Mouse (Mus musculus): Measurements from ENCODE around the gene Pmp22. TPM values are rescaled to one million over a fixed set of nuclear protein-coding genes. Genes with fewer than 3 reads are reported as not detected.

Pmp22 gene
- polyA plus RNA-seq, 1 experiment = 0.05 TPM

GRCm38 (mm10) chr11:63103256-63103655 is 25.5 kb upstream of the Pmp22 start:
- H3K36me3 ChIP-seq (ENCODE audit: control insufficient read depth) = no peaks in the 10 kb centered on the region
- no peaks in the 10 kb centered on the region for H3K9me3 ChIP-seq (ENCODE audit: control insufficient read depth, low read length)
- H3K27me3 ChIP-seq (ENCODE audit: control insufficient read depth) = no peaks in the 10 kb centered on the region
- TF ChIP-seq TAL1 (IDR thresholded peaks at IDR 0.05; ENCODE audit: low read length) (no peak), GATA1 (IDR thresholded peaks at IDR 0.05; ENCODE audit: low read length) (no peak)
- H3K4me1 ChIP-seq (ENCODE audit: control insufficient read depth) = no peaks in the 10 kb centered on the region
- no peak overlapping the region for H3K4me3 ChIP-seq (replicated peaks)

GRCm38 (mm10) chr11:63104026-63104425 is 24.8 kb upstream of the Pmp22 start:
- H3K36me3 ChIP-seq (ENCODE audit: control insufficient read depth) = no peaks in the 10 kb centered on the region
- no peaks in the 10 kb centered on the region for H3K9me3 ChIP-seq (ENCODE audit: control insufficient read depth, low read length)
- TF ChIP-seq TAL1 (IDR thresholded peaks at IDR 0.05; ENCODE audit: low read length) = no peak
- TF ChIP-seq GATA1 (IDR thresholded peaks at IDR 0.05; ENCODE audit: low read length) = no peak
- no peaks in the 10 kb centered on the region for H3K27me3 ChIP-seq (ENCODE audit: control insufficient read depth)
- H3K4me1 ChIP-seq (ENCODE audit: control insufficient read depth) = no peaks in the 10 kb centered on the region
- H3K4me3 ChIP-seq (replicated peaks) = no peak overlapping the region

- H3K9me3 ChIP-seq (ENCODE audit: control insufficient read depth, low read length) = no peaks in the 10 kb centered on the region
- no peak overlapping the region for H3K4me3 ChIP-seq (replicated peaks)
- H3K4me1 ChIP-seq (ENCODE audit: control insufficient read depth) = no peaks in the 10 kb centered on the region
- no peaks in the 10 kb centered on the region for H3K36me3 ChIP-seq (ENCODE audit: control insufficient read depth)
- H3K27me3 ChIP-seq (ENCODE audit: control insufficient read depth) = no peaks in the 10 kb centered on the region
- no peak for TF ChIP-seq TAL1 (IDR thresholded peaks at IDR 0.05; ENCODE audit: low read length)
- TF ChIP-seq GATA1 (IDR thresholded peaks at IDR 0.05; ENCODE audit: low read length) = no peak
Observed at GRCm38 (mm10) chr11:63109230-63109775, 19.5 kb upstream of the Pmp22 start.

GRCm38 (mm10) chr11:63110329-63110728 is 18.5 kb upstream of the Pmp22 start:
- no peak overlapping the region for H3K4me3 ChIP-seq (replicated peaks)
- H3K27me3 ChIP-seq (ENCODE audit: control insufficient read depth) = no peaks in the 10 kb centered on the region
- H3K36me3 ChIP-seq (ENCODE audit: control insufficient read depth) = no peaks in the 10 kb centered on the region
- no peaks in the 10 kb centered on the region for H3K4me1 ChIP-seq (ENCODE audit: control insufficient read depth)
- H3K9me3 ChIP-seq (ENCODE audit: control insufficient read depth, low read length) = no peaks in the 10 kb centered on the region
- TF ChIP-seq TAL1 (IDR thresholded peaks at IDR 0.05; ENCODE audit: low read length) (no peak), GATA1 (IDR thresholded peaks at IDR 0.05; ENCODE audit: low read length) (no peak)

- no peaks in the 10 kb centered on the region for H3K4me1 ChIP-seq (ENCODE audit: control insufficient read depth)
- no peaks in the 10 kb centered on the region for H3K27me3 ChIP-seq (ENCODE audit: control insufficient read depth)
- H3K4me3 ChIP-seq (replicated peaks) = no peak overlapping the region
- no peak for TF ChIP-seq GATA1 (IDR thresholded peaks at IDR 0.05; ENCODE audit: low read length)
- TF ChIP-seq TAL1 (IDR thresholded peaks at IDR 0.05; ENCODE audit: low read length) = no peak
- no peaks in the 10 kb centered on the region for H3K36me3 ChIP-seq (ENCODE audit: control insufficient read depth)
- no peaks in the 10 kb centered on the region for H3K9me3 ChIP-seq (ENCODE audit: control insufficient read depth, low read length)
Observed at GRCm38 (mm10) chr11:63114807-63115641, 13.8 kb upstream of the Pmp22 start.

- H3K4me3 ChIP-seq (replicated peaks) = no peak overlapping the region
- no peaks in the 10 kb centered on the region for H3K9me3 ChIP-seq (ENCODE audit: control insufficient read depth, low read length)
- H3K27me3 ChIP-seq (ENCODE audit: control insufficient read depth) = no peaks in the 10 kb centered on the region
- TF ChIP-seq GATA1 (IDR thresholded peaks at IDR 0.05; ENCODE audit: low read length) (no peak), TAL1 (IDR thresholded peaks at IDR 0.05; ENCODE audit: low read length) (no peak)
- H3K36me3 ChIP-seq (ENCODE audit: control insufficient read depth) = no peaks in the 10 kb centered on the region
- H3K4me1 ChIP-seq (ENCODE audit: control insufficient read depth) = no peaks in the 10 kb centered on the region
Observed at GRCm38 (mm10) chr11:63116652-63117051, 12.1 kb upstream of the Pmp22 start.

- H3K36me3 ChIP-seq (ENCODE audit: control insufficient read depth) = no peaks in the 10 kb centered on the region
- no peak overlapping the region for H3K4me3 ChIP-seq (replicated peaks)
- no peak for TF ChIP-seq GATA1 (IDR thresholded peaks at IDR 0.05; ENCODE audit: low read length)
- no peak for TF ChIP-seq TAL1 (IDR thresholded peaks at IDR 0.05; ENCODE audit: low read length)
- H3K4me1 ChIP-seq (ENCODE audit: control insufficient read depth) = no peaks in the 10 kb centered on the region
- no peaks in the 10 kb centered on the region for H3K9me3 ChIP-seq (ENCODE audit: control insufficient read depth, low read length)
- no peaks in the 10 kb centered on the region for H3K27me3 ChIP-seq (ENCODE audit: control insufficient read depth)
Observed at GRCm38 (mm10) chr11:63117266-63117665, 11.5 kb upstream of the Pmp22 start.

- TF ChIP-seq GATA1 (IDR thresholded peaks at IDR 0.05; ENCODE audit: low read length) = no peak
- TF ChIP-seq TAL1 (IDR thresholded peaks at IDR 0.05; ENCODE audit: low read length) = no peak
- Histone ChIP-seq H3K4me3 (replicated peaks) (no peak overlapping the region), H3K36me3 (ENCODE audit: control insufficient read depth) (no peaks in the 10 kb centered on the region), H3K9me3 (ENCODE audit: control insufficient read depth, low read length) (no peaks in the 10 kb centered on the region), H3K27me3 (ENCODE audit: control insufficient read depth) (no peaks in the 10 kb centered on the region), H3K4me1 (ENCODE audit: control insufficient read depth) (no peaks in the 10 kb centered on the region)
Observed at GRCm38 (mm10) chr11:63119791-63120190, 9.0 kb upstream of the Pmp22 start.

GRCm38 (mm10) chr11:63122249-63122648 is 6.5 kb upstream of the Pmp22 start:
- Histone ChIP-seq H3K27me3 (ENCODE audit: control insufficient read depth) (no peaks in the 10 kb centered on the region), H3K4me3 (replicated peaks) (no peak overlapping the region), H3K4me1 (ENCODE audit: control insufficient read depth) (no peaks in the 10 kb centered on the region), H3K36me3 (ENCODE audit: control insufficient read depth) (no peaks in the 10 kb centered on the region), H3K9me3 (ENCODE audit: control insufficient read depth, low read length) (no peaks in the 10 kb centered on the region)
- TF ChIP-seq GATA1 (IDR thresholded peaks at IDR 0.05; ENCODE audit: low read length) (no peak), TAL1 (IDR thresholded peaks at IDR 0.05; ENCODE audit: low read length) (no peak)
